Mouse (Mus musculus) limb, embryonic 15.5 days (tissue): ENCODE data around the gene Fam214b. TPM values are rescaled to one million over a fixed set of nuclear protein-coding genes. Genes with fewer than 3 reads are reported as not detected.

Source experiments
- ATAC-seq: fragments of 200-750 bp; cut with Nextera tagmentation; 2 replicates; pipeline ENCODE4 v1.8.0; 2017; ENCODE audit warnings: low read depth, moderate TSS enrichment; ENCODE audit not compliant: insufficient number of reproducible peaks, low FRiP score, low TSS enrichment
- H3K27ac ChIP-seq: fragments of 300-500 bp; sonication (generic); 2 replicates; pipeline ENCODE4 v1.5.1; 2015; ENCODE audit warnings: moderate library complexity, mild to moderate bottlenecking, inconsistent platforms
- H3K27me3 ChIP-seq: fragments of 300-500 bp; sonication (generic); 2 replicates; pipeline ENCODE4 v1.6.1; 2015; ENCODE audit warnings: inconsistent platforms
- H3K36me3 ChIP-seq: fragments of 300-500 bp; sonication (generic); 2 replicates; pipeline ENCODE4 v1.6.1; 2015; ENCODE audit warnings: inconsistent platforms
- H3K4me1 ChIP-seq: fragments of 300-500 bp; sonication (generic); 2 replicates; pipeline ENCODE4 v1.6.1; 2015; ENCODE audit warnings: inconsistent platforms
- H3K4me2 ChIP-seq: fragments of 300-500 bp; sonication (generic); 2 replicates; pipeline ENCODE4 v1.6.1; 2015; ENCODE audit warnings: mild to moderate bottlenecking, inconsistent platforms
- H3K4me3 ChIP-seq: fragments of 300-500 bp; sonication (generic); 2 replicates; pipeline ENCODE4 v1.5.1; 2015; ENCODE audit warnings: mild to moderate bottlenecking, inconsistent platforms
- H3K9ac ChIP-seq: fragments of 300-500 bp; sonication (generic); 2 replicates; pipeline ENCODE4 v1.6.1; 2015; ENCODE audit warnings: inconsistent platforms
- H3K9me3 ChIP-seq: fragments of 300-500 bp; sonication (generic); 2 replicates; pipeline ENCODE4 v1.6.1; 2016; ENCODE audit warnings: inconsistent platforms
- WGBS: fragments of 180-500 bp; shearing (Covaris S2); methylation state at CpG from one replicate; pipeline ENCODE4 v1.1.7; 2015; 5-methylcytosine and 5-hydroxymethylcytosine counted together
- polyA plus RNA-seq: library from polyadenylated mRNA; unstranded; fragments of >200 nt; fragmentation: Nextera tagmentation; extraction: Ambion mirVana; gene quantifications from 2 replicates; pipeline ENCODE4 v1.2.1, GENCODE M21; 2015

Gene Fam214b
- polyA plus RNA-seq, 1 experiment from 2014 or later, result 14.9 TPM

GRCm38 (mm10) chr4:43024673-43025072, 21.3 kb downstream of the Fam214b start:
- peaks cover 68% of the 10 kb centered on the region for H3K36me3 ChIP-seq
- H3K27ac ChIP-seq, result peak overlapping the region; percentile 91; the same call in 1 of the 2 replicates
- peak overlapping the region; percentile 61 for H3K4me3 ChIP-seq
- no peaks in the 10 kb centered on the region for H3K9me3 ChIP-seq
- no peak for ATAC-seq
- peaks cover 13% of the 10 kb centered on the region for H3K4me1 ChIP-seq
- WGBS, result 75% methylated on average over 14 of the region's 14 CpGs
- H3K9ac ChIP-seq, result 0 out of 2 replicates have a peak overlapping the region, but pooled peaks have one; percentile 40
- H3K4me2 ChIP-seq, result peak overlapping the region; percentile 71
- H3K27me3 ChIP-seq, result no peaks in the 10 kb centered on the region

GRCm38 (mm10) chr4:43021341-43021740, 24.7 kb downstream of the Fam214b start:
- H3K4me1 ChIP-seq, result peaks cover 13% of the 10 kb centered on the region
- no peak overlapping the region for H3K4me2 ChIP-seq
- H3K36me3 ChIP-seq, result peaks cover 68% of the 10 kb centered on the region
- no peaks in the 10 kb centered on the region for H3K27me3 ChIP-seq
- WGBS, result 79% methylated on average over 17 of the region's 17 CpGs
- H3K4me3 ChIP-seq, result no peak overlapping the region
- H3K9ac ChIP-seq, result no peak overlapping the region
- H3K27ac ChIP-seq, result no peak overlapping the region
- no peaks in the 10 kb centered on the region for H3K9me3 ChIP-seq
- ATAC-seq, result no peak

DNA sequence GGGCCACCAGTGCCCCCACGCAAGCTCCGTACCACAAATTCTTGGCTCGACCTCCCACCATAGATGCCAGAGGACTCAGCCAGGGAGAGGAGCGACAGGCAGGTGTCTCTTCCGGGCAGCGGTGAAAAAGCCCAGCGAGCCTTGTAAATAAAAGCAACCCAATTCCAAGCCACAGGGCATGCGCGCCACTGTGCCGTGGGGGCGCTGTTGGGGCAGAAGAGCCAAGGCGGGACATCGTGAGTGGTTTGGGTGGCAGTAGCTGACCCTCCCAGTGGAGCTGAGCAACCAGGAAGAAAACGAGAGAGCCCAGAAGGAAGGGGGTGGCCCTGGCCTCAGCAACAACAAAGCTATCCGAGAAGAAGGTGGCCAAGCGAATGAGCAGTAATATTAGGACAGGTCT, 25.1 kb downstream of the Fam214b start:
- WGBS, result 93% methylated on average over 16 of the region's 16 CpGs

DNA sequence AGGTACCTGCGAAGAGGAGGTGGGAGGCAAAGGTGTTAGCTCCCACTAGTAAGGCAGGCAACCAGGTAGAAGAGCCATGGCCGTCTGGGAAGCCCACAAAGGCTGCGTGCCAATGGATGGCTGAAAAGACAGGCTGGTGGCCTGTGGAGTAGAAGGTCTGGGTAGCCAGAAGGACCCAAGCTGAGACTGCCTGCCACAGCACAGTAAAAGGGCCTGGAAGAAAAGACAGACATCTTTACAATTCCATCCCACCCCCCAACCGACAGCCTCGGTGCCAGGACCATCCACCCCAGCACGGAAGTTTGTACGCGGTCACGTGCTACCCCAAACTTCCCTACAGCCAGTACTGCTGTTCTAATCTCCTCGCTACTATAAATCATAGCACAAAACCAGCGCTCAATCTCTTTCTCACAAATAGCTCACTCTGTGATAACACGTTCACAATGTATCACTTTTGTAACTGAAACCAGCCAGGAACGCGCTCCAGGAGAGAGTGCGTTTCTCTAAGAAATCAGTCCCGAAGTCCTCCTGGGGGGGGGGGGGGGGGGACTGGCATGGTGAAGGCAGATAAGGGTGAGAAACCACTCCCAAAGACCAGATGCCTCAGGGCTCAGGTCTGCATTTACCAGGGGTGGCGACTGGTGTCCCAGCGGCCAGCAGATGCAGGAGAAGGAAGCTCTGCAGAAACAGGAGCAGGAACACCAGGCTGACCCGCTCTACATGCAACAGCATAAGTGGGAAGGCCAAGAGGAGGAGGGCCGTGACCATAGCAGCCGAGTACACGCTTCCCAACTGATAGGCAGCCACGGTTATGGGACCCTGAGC, 26.2 kb downstream of the Fam214b start:
- ATAC-seq, result no peak
- no peaks in the 10 kb centered on the region for H3K9me3 ChIP-seq
- H3K36me3 ChIP-seq, result peaks cover 68% of the 10 kb centered on the region
- WGBS, result 90% methylated on average over 23 of the region's 23 CpGs
- no peak overlapping the region for H3K27ac ChIP-seq
- H3K9ac ChIP-seq, result no peak overlapping the region
- no peak overlapping the region for H3K4me3 ChIP-seq
- no peaks in the 10 kb centered on the region for H3K27me3 ChIP-seq
- no peak overlapping the region for H3K4me2 ChIP-seq
- peaks cover 10% of the 10 kb centered on the region for H3K4me1 ChIP-seq

More for the DNA sequence above, 25.1 kb downstream of the Fam214b start:
- no peaks in the 10 kb centered on the region for H3K9me3 ChIP-seq
- H3K36me3 ChIP-seq, result peaks cover 68% of the 10 kb centered on the region
- H3K27ac ChIP-seq, result no peak overlapping the region
- H3K4me1 ChIP-seq, result peaks cover 13% of the 10 kb centered on the region
- H3K4me3 ChIP-seq, result no peak overlapping the region
- no peak for ATAC-seq
- no peak overlapping the region for H3K4me2 ChIP-seq
- H3K27me3 ChIP-seq, result no peaks in the 10 kb centered on the region
- H3K9ac ChIP-seq, result no peak overlapping the region

GRCm38 (mm10) chr4:43019176-43019575, 26.8 kb downstream of the Fam214b start:
- H3K36me3 ChIP-seq, result peaks cover 68% of the 10 kb centered on the region
- H3K27me3 ChIP-seq, result no peaks in the 10 kb centered on the region
- no peak overlapping the region for H3K4me3 ChIP-seq
- no peaks in the 10 kb centered on the region for H3K9me3 ChIP-seq
- H3K27ac ChIP-seq, result no peak overlapping the region
- H3K4me2 ChIP-seq, result no peak overlapping the region
- WGBS, result 91% methylated on average over 10 of the region's 10 CpGs
- H3K9ac ChIP-seq, result no peak overlapping the region
- H3K4me1 ChIP-seq, result peaks cover 3% of the 10 kb centered on the region; the same call in 1 of the 2 replicates
- ATAC-seq, result no peak

- Histone ChIP-seq H3K9ac (no peak overlapping the region), H3K4me3 (no peak overlapping the region), H3K27ac (no peak overlapping the region), H3K27me3 (no peaks in the 10 kb centered on the region), H3K4me1 (no peaks in the 10 kb centered on the region), H3K36me3 (peaks cover 62% of the 10 kb centered on the region), H3K4me2 (no peak overlapping the region), H3K9me3 (no peaks in the 10 kb centered on the region)
- 95% methylated on average over 4 of the region's 4 CpGs for WGBS
- no peak for ATAC-seq
These were observed 27.9 kb downstream of the Fam214b start for GRCm38 (mm10) chr4:43018156-43018555.

- Histone ChIP-seq H3K4me3 (no peak overlapping the region), H3K9me3 (no peaks in the 10 kb centered on the region), H3K4me2 (no peak overlapping the region), H3K36me3 (0 out of 2 replicates have a peak, but pooled peaks cover 9% of the 10 kb centered on the region), H3K9ac (no peak overlapping the region), H3K27me3 (no peaks in the 10 kb centered on the region), H3K4me1 (peaks cover 14% of the 10 kb centered on the region), H3K27ac (no peak overlapping the region)
- ATAC-seq, result no peak
- 97% methylated on average over 1 of the region's 1 CpGs for WGBS
These were observed 33.9 kb downstream of the Fam214b start for GRCm38 (mm10) chr4:43012091-43012490.

GRCm38 (mm10) chr4:43010161-43011038, 35.6 kb downstream of the Fam214b start, which contains the start of gene Fancg:
Gene Fancg, minus strand, starts transcription at chr4:43010506.
- H3K36me3 ChIP-seq, result peaks cover 11% of the 10 kb centered on the region; the same call in 1 of the 2 replicates
- H3K27me3 ChIP-seq, result no peaks in the 10 kb centered on the region
- ATAC-seq, result peak; percentile 88
- H3K9me3 ChIP-seq, result no peaks in the 10 kb centered on the region
- H3K4me2 ChIP-seq, result peak within 1 kb of the TSS; percentile 78
- H3K4me1 ChIP-seq, result peaks cover 14% of the 10 kb centered on the region
- peak within 1 kb of the TSS; percentile 64 for H3K27ac ChIP-seq
- peak within 1 kb of the TSS; percentile 51 for H3K9ac ChIP-seq
- 1% methylated on average over 37 of the region's 37 CpGs for WGBS
- peak within 1 kb of the TSS; percentile 87 for H3K4me3 ChIP-seq

DNA sequence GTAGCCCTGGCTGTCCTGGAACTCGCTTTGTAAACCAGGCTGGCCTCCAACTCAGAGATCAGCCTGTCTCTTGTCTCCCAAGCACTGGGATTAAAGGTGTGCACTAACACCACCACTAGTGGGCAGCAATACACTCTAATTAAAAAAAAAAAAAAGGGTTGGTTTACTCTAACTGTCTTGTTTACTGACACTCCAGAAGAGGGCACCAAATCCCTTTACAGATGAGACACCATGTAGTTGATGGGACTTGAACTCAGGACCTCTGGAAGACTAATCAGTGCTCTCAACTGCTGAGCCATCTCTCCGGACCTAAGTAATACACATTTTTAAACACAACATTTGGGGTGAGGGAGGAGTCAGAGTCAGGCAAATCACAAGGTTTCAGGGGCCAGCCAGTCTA, 40.3 kb downstream of the Fam214b start:
- H3K36me3 ChIP-seq, result peaks cover 22% of the 10 kb centered on the region
- H3K9me3 ChIP-seq, result no peaks in the 10 kb centered on the region
- no peaks in the 10 kb centered on the region for H3K27me3 ChIP-seq
- ATAC-seq, result no peak
- H3K9ac ChIP-seq, result no peak overlapping the region
- H3K27ac ChIP-seq, result no peak overlapping the region
- no peak overlapping the region for H3K4me3 ChIP-seq
- peaks cover 13% of the 10 kb centered on the region for H3K4me1 ChIP-seq
- H3K4me2 ChIP-seq, result no peak overlapping the region
- 66% methylated on average over 2 of the region's 2 CpGs for WGBS

DNA sequence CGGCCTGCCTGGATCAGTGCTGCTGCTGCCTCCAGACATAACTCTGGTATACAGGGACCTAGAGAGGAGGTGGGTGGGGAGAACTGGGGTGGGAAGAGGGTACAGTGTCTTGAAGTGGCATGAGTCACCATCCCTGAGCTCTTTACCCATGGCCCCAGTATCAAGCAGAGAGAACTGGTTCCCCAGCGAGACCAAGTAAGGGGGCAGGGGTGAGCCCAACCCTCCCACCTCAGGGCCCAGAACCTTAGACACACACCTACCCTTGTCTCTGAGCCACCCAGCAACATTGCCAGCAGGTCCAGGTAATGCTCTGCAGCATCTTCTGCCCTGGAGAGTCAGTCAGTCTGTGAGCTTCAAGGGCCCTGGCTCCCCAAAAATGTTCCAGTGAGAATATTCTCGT, 41.1 kb downstream of the Fam214b start:
- H3K36me3 ChIP-seq, result peaks cover 22% of the 10 kb centered on the region

DNA sequence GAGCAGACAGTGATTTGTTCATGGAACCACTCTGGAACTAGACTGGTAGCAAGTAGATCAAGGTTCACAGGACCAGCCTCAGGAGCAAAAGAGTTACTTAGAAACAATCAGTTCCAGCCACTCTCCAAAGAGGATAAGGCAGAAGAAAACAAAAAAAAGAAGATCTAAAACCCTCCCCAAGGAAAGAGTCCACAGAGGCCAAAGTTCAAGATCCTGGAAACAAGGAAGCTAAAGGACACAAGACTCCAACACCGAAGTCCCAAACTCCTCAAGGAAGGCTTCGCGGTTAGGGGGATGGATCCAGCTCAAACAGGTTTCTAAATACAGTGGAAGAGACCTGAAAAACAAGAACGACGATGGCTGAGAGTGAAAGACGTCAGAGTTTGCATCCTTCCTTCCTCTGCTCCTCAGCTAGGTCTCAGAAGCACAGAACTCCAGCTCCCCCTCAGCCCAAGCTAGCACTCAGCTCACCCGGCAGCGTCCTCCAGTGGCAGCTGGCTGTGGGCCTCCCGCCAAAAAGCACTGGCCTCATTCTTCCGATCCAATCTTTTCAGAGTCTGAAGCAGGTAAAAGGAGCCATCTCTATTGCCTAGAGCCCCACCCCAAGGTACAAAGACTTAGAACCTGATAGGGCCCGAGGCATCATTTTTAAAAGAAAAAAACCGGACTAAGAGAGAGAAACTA, 43.1 kb downstream of the Fam214b start:
- H3K4me2 ChIP-seq, result no peak overlapping the region
- WGBS, result 73% methylated on average over 12 of the region's 12 CpGs
- H3K9ac ChIP-seq, result no peak overlapping the region
- H3K36me3 ChIP-seq, result peaks cover 22% of the 10 kb centered on the region
- no peaks in the 10 kb centered on the region for H3K27me3 ChIP-seq
- peaks cover 11% of the 10 kb centered on the region; the same call in 1 of the 2 replicates for H3K4me1 ChIP-seq
- no peaks in the 10 kb centered on the region for H3K9me3 ChIP-seq
- no peak overlapping the region for H3K4me3 ChIP-seq
- no peak overlapping the region for H3K27ac ChIP-seq
- no peak for ATAC-seq

More for the DNA sequence above, 41.1 kb downstream of the Fam214b start:
- ATAC-seq, result no peak
- Histone ChIP-seq H3K9me3 (no peaks in the 10 kb centered on the region), H3K4me3 (no peak overlapping the region), H3K27ac (no peak overlapping the region), H3K9ac (no peak overlapping the region), H3K4me2 (no peak overlapping the region), H3K27me3 (no peaks in the 10 kb centered on the region), H3K4me1 (peaks cover 11% of the 10 kb centered on the region)
- 90% methylated on average over 3 of the region's 3 CpGs for WGBS
